Mouse (Mus musculus) limb, embryonic 10.5 days (tissue): ENCODE data around the gene Hist1h3b. TPM values are rescaled to one million over a fixed set of nuclear protein-coding genes. Genes with fewer than 3 reads are reported as not detected.
"Not testable (repeated sequence)": the region's sequence is repeated elsewhere in the genome, so short reads cannot be mapped to it uniquely, and the experiment has no call there.

Experiments
- DNase-seq: peaks from one replicate; pipeline ENCODE4 v3.0.0-alpha.2; 2017; ENCODE audit warnings: low spot score
- H3K27ac ChIP-seq: fragments of 300-500 bp; sonication (generic); 2 replicates; pipeline ENCODE4 v1.5.1; 2016; ENCODE audit warnings: mild to moderate bottlenecking
- H3K27me3 ChIP-seq: fragments of 300-500 bp; sonication (generic); 2 replicates; pipeline ENCODE4 v1.6.1; 2016; ENCODE audit warnings: low read depth, mild to moderate bottlenecking; ENCODE audit not compliant: poor library complexity, severe bottlenecking
- H3K36me3 ChIP-seq: fragments of 300-500 bp; sonication (generic); 2 replicates; pipeline ENCODE4 v1.6.1; 2016; ENCODE audit warnings: mild to moderate bottlenecking, moderate library complexity
- H3K4me1 ChIP-seq: fragments of 300-500 bp; sonication (generic); 2 replicates; pipeline ENCODE4 v1.6.1; 2016
- H3K4me3 ChIP-seq: fragments of 300-500 bp; sonication (generic); 2 replicates; pipeline ENCODE4 v1.5.1; 2016; ENCODE audit warnings: mild to moderate bottlenecking, moderate library complexity
- H3K9me3 ChIP-seq: fragments of 300-500 bp; sonication (generic); replicated peaks from 2 replicates; pipeline ENCODE4 v1.6.1; 2016; ENCODE audit warnings: mild to moderate bottlenecking
- WGBS: fragments of 180-500 bp; shearing (Covaris S2); methylation state at CpG from one replicate; pipeline ENCODE4 v1.1.7; 2016; 5-methylcytosine and 5-hydroxymethylcytosine counted together
- polyA plus RNA-seq: library from polyadenylated mRNA; unstranded; fragments of >200 nt; fragmentation: Nextera tagmentation; extraction: Ambion mirVana; gene quantifications from 2 replicates; pipeline ENCODE4 v1.2.1, GENCODE M21; 2016

The Hist1h3b gene
- 6.3 and 9.7 TPM in 2 replicates for polyA plus RNA-seq

DNA sequence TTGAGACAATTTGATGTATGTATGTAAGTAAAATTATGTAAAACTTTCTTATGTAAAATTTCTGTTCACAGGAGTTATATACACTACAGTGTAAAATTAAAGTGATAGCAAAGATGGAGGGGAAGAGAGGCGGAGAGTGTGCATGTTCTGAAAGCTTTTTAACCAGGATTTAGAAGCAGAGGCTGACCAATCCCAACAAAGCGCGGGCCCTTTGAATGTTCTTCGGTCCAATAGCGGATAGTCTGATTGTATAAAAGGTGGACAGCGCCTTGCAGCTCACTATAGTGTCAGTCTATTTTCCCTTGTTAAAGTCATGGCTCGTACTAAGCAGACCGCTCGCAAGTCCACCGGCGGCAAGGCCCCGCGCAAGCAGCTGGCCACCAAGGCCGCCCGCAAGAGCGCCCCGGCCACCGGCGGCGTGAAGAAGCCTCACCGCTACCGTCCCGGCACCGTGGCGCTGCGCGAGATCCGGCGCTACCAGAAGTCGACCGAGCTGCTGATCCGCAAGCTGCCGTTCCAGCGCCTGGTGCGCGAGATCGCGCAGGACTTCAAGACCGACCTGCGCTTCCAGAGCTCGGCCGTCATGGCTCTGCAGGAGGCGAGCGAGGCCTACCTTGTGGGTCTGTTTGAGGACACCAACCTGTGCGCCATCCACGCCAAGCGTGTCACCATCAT, at the start of gene Hist1h3b:
Hist1h3b (plus strand) TSS at position 201 of the 675 bp plus-strand sequence.
- DNase-seq, result peak; percentile 89
- not testable (repeated sequence) for H3K27me3 ChIP-seq, H3K9me3 ChIP-seq, H3K36me3 ChIP-seq
- peak within 1 kb of the TSS; percentile 98 for H3K27ac ChIP-seq
- WGBS, result 0% methylated on average over 23 of the region's 47 CpGs
- peak within 1 kb of the TSS; percentile 51 for H3K4me3 ChIP-seq
- peaks cover 14% of the 10 kb centered on the region for H3K4me1 ChIP-seq

- not testable (repeated sequence) for H3K27me3 ChIP-seq, H3K27ac ChIP-seq, H3K36me3 ChIP-seq, DNase-seq, H3K4me3 ChIP-seq, H3K9me3 ChIP-seq
- 88% methylated on average over 2 of the region's 2 CpGs for WGBS
- H3K4me1 ChIP-seq, result peaks cover 16% of the 10 kb centered on the region
Observed at GRCm38 (mm10) chr13:23702801-23703200, 49.3 kb upstream of the Hist1h3b start.

DNA sequence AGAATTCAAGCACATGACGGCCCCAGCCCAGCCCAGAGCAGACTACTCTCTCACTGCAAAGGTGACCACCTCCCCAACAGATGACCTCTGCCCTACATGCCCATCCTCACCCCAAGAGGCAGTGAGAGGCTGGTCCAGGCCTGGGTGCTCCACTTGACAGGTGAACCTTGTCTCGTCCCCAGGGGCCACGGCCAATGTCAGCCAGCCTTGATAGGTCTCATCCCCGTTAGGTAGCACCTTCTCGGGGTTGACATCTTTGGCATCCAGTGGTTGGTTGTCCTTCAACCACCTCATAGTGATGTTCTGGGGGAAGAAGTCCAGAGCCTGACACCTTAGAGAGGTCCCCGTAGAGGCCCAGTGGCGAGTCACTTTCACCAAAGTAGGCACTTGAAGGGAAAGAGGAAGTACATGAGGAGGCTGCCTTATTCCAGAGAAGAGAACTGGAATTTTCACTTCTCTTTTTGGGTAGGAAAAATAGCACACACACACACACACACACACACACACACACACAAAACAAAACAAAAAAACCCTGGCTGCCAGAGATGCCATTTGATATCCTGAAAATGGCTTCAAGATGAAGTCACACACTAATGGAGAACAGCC, 46.2 kb upstream of the Hist1h3b start:
- no peak for DNase-seq
- Histone ChIP-seq H3K27ac (no peak overlapping the region; the same call in 1 of the 2 replicates), H3K4me3 (no peak overlapping the region), H3K27me3 (no peaks in the 10 kb centered on the region), H3K4me1 (peaks cover 33% of the 10 kb centered on the region), H3K36me3 (no peaks in the 10 kb centered on the region), H3K9me3 (no peaks in the 10 kb centered on the region)
- 93% methylated on average over 7 of the region's 7 CpGs for WGBS

GRCm38 (mm10) chr13:23706771-23707170, 45.3 kb upstream of the Hist1h3b start:
- no peak overlapping the region for H3K4me3 ChIP-seq
- H3K27ac ChIP-seq, result no peak overlapping the region
- peak; percentile 21 for DNase-seq
- H3K27me3 ChIP-seq, result no peaks in the 10 kb centered on the region
- H3K9me3 ChIP-seq, result no peaks in the 10 kb centered on the region
- H3K36me3 ChIP-seq, result no peaks in the 10 kb centered on the region
- peaks cover 28% of the 10 kb centered on the region for H3K4me1 ChIP-seq
- 94% methylated on average over 12 of the region's 12 CpGs for WGBS

DNA sequence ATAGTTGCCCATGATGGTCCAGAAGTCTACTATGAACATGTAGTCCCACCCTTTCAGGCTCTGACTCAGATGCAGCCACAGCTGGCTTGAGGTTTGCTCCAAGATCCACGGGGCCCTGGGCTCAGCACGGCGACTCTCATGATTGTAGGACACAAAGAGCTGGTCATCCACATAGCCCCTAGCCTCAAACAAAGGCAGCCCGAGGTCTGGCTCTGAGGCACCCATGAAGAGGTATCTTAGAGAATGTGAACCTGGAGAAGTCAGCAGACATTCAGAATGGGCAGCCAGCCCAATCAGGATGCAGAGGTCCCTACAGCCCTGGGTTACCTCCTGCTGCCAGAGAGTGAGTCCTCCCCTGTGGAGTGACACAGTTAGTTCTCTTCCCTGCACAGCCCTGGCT, 44.0 kb upstream of the Hist1h3b start:
- 91% methylated on average over 4 of the region's 4 CpGs for WGBS

DNA sequence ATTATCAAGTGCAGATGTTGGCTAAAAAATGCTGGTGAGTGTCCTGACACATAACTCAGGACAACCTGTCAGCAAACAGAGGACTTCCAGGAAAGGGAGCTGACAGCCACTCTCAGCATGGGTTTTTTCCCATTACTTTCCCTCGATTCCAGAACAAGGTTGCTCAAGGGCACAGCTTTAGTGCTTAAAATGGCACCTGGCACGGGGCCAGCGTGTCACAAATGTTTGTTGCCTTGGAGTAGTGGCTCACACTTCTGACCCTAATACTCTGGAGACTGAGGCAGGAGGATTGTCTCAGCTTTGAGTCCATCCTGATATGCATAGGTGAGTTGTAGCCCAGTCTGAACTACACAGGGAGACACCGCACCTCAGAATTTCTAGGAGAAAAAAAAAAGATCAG, 43.4 kb upstream of the Hist1h3b start:
- H3K4me3 ChIP-seq, result no peak overlapping the region
- no peaks in the 10 kb centered on the region for H3K9me3 ChIP-seq
- WGBS, result 65% methylated on average over 4 of the region's 4 CpGs
- peaks cover 28% of the 10 kb centered on the region for H3K4me1 ChIP-seq
- H3K36me3 ChIP-seq, result no peaks in the 10 kb centered on the region
- H3K27ac ChIP-seq, result peak overlapping the region; percentile 56
- no peaks in the 10 kb centered on the region for H3K27me3 ChIP-seq
- DNase-seq, result peak; percentile 29

More for the DNA sequence above, 44.0 kb upstream of the Hist1h3b start:
- Histone ChIP-seq H3K4me3 (no peak overlapping the region), H3K36me3 (no peaks in the 10 kb centered on the region), H3K27me3 (no peaks in the 10 kb centered on the region), H3K4me1 (peaks cover 28% of the 10 kb centered on the region), H3K9me3 (no peaks in the 10 kb centered on the region), H3K27ac (peak overlapping the region; percentile 56)
- peak; percentile 28 for DNase-seq

DNA sequence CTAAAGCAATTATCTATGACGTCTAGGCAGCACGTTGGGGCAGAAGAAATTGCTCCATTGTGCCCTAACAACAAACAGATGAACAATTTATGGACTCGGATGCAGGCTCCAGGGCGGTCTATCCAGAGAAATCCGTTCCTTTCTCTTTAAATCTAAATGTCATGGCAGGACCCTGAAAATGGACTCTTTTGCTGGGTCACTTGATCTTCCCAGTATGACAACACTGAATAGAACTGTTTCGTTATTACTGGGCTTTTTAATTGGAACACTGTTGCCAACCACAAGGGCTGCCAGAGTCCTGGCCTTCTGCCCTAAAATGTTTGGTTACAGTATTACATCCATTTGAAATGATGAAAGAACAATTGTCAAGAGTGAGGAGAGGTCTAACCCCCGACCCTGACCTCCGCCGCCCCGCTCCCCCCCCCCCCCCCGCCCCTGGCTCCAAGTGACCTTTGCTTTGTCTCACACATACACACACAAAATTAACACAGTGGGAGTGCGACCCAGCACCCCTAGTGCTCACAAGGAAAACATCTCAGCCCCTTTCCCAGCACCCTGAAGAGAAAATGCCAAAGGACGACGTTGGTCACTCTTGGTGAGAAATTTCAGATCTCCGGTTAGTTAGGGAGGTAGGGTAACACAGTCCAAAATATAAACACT, 42.2 kb upstream of the Hist1h3b start:
- H3K27me3 ChIP-seq, result no peaks in the 10 kb centered on the region

DNA sequence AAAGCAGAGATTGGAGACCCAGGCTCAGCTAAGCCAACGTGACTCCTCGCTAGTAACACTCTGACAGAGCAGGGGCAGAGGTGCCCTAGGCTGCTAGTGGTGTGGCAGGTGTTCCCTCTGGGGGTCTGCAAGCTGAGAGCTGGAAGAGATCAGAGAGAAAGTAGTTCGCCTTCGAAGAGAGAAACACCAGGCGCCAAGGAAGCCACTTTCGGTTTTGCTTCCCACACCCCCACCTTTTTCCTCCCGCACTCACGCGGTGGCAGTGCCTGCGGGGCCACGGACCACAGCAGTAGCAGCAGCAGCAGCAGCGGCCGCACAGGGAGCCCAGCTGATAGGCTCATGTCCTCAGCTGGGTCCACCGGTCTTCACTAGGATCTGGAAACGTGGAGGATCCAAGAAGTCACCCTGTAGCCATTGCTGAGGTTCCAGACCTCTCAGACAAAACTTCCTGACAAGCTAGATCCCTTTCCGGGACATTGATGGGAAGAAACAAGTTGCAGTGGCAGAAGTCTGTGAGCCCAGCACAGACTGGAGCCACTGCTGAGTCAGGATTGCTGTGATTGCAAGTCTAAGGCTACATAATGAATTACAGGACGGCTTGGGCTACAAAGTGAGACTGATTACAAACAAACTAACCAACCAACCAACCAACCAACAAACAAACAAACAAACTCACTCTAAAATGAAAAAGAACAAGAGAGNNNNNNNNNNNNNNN, 41.5 kb upstream of the Hist1h3b start, which contains the start of gene Hfe:
Hfe (minus strand) TSS at position 481 of the 716 bp plus-strand sequence.
- peak; percentile 66 for DNase-seq
- H3K4me1 ChIP-seq, result peaks cover 28% of the 10 kb centered on the region
- no peaks in the 10 kb centered on the region for H3K36me3 ChIP-seq
- H3K9me3 ChIP-seq, result no peaks in the 10 kb centered on the region
- H3K27ac ChIP-seq, result peak within 1 kb of the TSS; percentile 78
- H3K27me3 ChIP-seq, result no peaks in the 10 kb centered on the region
- WGBS, result 3% methylated on average over 17 of the region's 17 CpGs
- H3K4me3 ChIP-seq, result peak within 1 kb of the TSS; percentile 51

More for the DNA sequence above, 42.2 kb upstream of the Hist1h3b start:
- peak overlapping the region; percentile 78 for H3K27ac ChIP-seq
- H3K4me3 ChIP-seq, result peak overlapping the region; percentile 51
- peaks cover 28% of the 10 kb centered on the region for H3K4me1 ChIP-seq
- no peaks in the 10 kb centered on the region for H3K9me3 ChIP-seq
- 27% methylated on average over 14 of the region's 15 CpGs for WGBS
- no peaks in the 10 kb centered on the region for H3K36me3 ChIP-seq
- peak; percentile 35 for DNase-seq

- Histone ChIP-seq H3K9me3 (no peaks in the 10 kb centered on the region), H3K4me3 (no peak overlapping the region), H3K27ac (no peak overlapping the region), H3K27me3 (no peaks in the 10 kb centered on the region), H3K4me1 (peaks cover 7% of the 10 kb centered on the region; the same call in 1 of the 2 replicates), H3K36me3 (no peaks in the 10 kb centered on the region)
- DNase-seq, result peak; percentile 13
- WGBS, result 83% methylated on average over 5 of the region's 5 CpGs
Observed at GRCm38 (mm10) chr13:23716261-23717042, 35.6 kb upstream of the Hist1h3b start.

GRCm38 (mm10) chr13:23717176-23717575, 34.9 kb upstream of the Hist1h3b start:
- Histone ChIP-seq H3K27me3 (no peaks in the 10 kb centered on the region), H3K9me3 (no peaks in the 10 kb centered on the region), H3K4me1 (peaks cover 7% of the 10 kb centered on the region; the same call in 1 of the 2 replicates), H3K36me3 (no peaks in the 10 kb centered on the region), H3K4me3 (no peak overlapping the region), H3K27ac (peak overlapping the region; percentile 50; the same call in 1 of the 2 replicates)
- WGBS, result 39% methylated on average over 11 of the region's 11 CpGs
- peak; percentile 23 for DNase-seq

GRCm38 (mm10) chr13:23717593-23718245, 34.3 kb upstream of the Hist1h3b start:
- DNase-seq, result peak; percentile 28
- H3K9me3 ChIP-seq, H3K27me3 ChIP-seq, H3K4me1 ChIP-seq, H3K4me3 ChIP-seq, H3K36me3 ChIP-seq: not testable (repeated sequence)
- 16% methylated on average over 2 of the region's 2 CpGs for WGBS
- H3K27ac ChIP-seq, result peak overlapping the region; percentile 50; the same call in 1 of the 2 replicates
